Comparison of ENCODE assay signal across 8 mouse cellular contexts in the genomic region with DNA sequence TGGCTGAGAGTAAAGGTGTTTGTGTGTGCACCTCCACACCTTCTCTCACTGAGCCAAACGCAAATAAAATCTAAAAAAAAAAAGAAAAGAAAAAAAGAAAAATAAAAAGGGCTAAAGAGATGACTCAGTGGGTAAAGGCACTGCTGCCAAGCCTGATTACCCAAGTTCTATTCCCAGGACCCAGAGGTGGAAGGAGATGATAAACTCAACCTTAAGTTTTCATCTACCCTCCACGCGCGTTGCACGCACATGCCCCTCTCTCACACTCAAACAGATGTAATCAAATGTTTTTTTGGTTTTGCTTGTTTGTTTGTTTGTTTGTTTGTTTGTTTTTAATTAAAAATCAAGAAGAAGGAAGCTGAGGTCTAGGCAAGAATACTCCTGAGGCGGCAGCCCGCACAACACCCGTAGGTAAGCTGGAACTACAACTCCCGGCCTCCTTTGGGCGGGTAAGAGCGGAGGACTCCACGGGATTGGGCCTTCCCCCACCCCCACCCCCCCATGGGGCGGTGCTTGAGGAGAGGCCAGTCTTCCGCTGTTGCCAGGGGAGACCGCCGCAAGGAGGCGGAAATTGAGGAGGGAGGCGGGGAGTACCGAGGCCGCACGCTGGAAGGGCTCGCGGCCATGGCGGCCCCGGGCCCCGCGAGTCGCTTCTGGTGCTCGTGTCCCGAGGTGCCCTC. TPM values are rescaled to one million over a fixed set of nuclear protein-coding genes. Genes with fewer than 3 reads are reported as not detected.
A peak's percentile ranks its signal among the peaks of the same experiment; 100 is the strongest.
DNase-seq lines count a peak whose midpoint lies in the region; ATAC-seq lines count a peak whose summit lies in the region.

Gene Rhbdd2, plus strand, starts transcription at position 502 of the 680 bp plus-strand sequence.

- H3K27ac ChIP-seq in hindbrain, embryonic 12.5 days, result peak within 1 kb of the TSS; percentile 92

- DNase-seq in NIH3T3 (ENCODE audit: low read depth), result peak; percentile 100
- peak; percentile 100 for DNase-seq in cerebellum, postnatal 10 days
- DNase-seq in frontal cortex, postnatal 10 days (ENCODE audit: low spot score in 2 of 2), result peak; percentile 95
- peak; percentile 91 to 96 for DNase-seq in layer of hippocampus, postnatal 14 days (ENCODE audit: low spot score in 2 of 2)
- DNase-seq in lung, postnatal 14 days, result peak; percentile 98
- DNase-seq in retina, adult 2 months (ENCODE audit: low read depth, low spot score), result peak; percentile 97
- peak; percentile 98 for DNase-seq in thymus, postnatal 36 days

- H3K9ac ChIP-seq in hindbrain, embryonic 12.5 days, result peak within 1 kb of the TSS; percentile 90

- H3K36me3 ChIP-seq in hindbrain, embryonic 12.5 days, result peaks cover 21% of the 10 kb centered on the region

- peaks cover 12% of the 10 kb centered on the region for H3K4me1 ChIP-seq in hindbrain, embryonic 12.5 days

- no peaks in the 10 kb centered on the region for H3K27me3 ChIP-seq in hindbrain, embryonic 12.5 days

- WGBS in hindbrain, embryonic 12.5 days, result 21% methylated on average over 17 of the region's 30 CpGs

- peak within 1 kb of the TSS; percentile 79 for H3K4me3 ChIP-seq in hindbrain, embryonic 12.5 days

- ATAC-seq in hindbrain, embryonic 12.5 days (ENCODE audit: low FRiP score), result peak; percentile 99

- peak within 1 kb of the TSS; percentile 79 for H3K4me2 ChIP-seq in hindbrain, embryonic 12.5 days (replicated peaks)

- no peaks in the 10 kb centered on the region for H3K9me3 ChIP-seq in hindbrain, embryonic 12.5 days (replicated peaks)

RNA-seq across cellular contexts. Expression of gene Rhbdd2, which starts in this region (rescaled TPM):
- 65.2 and 70.0 TPM in 2 replicates for polyA plus RNA-seq in hindbrain, embryonic 12.5 days (2016; fragmentation: Nextera tagmentation; extraction: Ambion mirVana)
- total RNA-seq in layer of hippocampus, postnatal 14 days (2021), result 10 to 100 TPM; 66.9 to 71.7 TPM

Comparison
In these comparisons a context has a peak if more than half of its experiments do, and no peak if none do; other contexts are left out.
1. Peak in every context shown above with its lines: DNase-seq, ATAC-seq, H3K4me3 ChIP-seq and H3K27ac ChIP-seq.